Mouse (Mus musculus) liver, adult 2 months (tissue): ENCODE measurements around the gene Kcnh7.

Source experiments
- CTCF ChIP-seq: fragments of 200-500 bp; IDR thresholded peaks from 2 replicates; pipeline ENCODE4 v1.5.1; 2011; ENCODE audit warnings: low read depth, low read length, control low read depth
- POLR2A ChIP-seq: fragments of 200-500 bp; IDR thresholded peaks from 2 replicates; pipeline ENCODE4 v1.6.1; 2011; ENCODE audit warnings: low read length, control low read depth; ENCODE audit not compliant: insufficient read depth; ENCODE audit errors: extremely low read depth

GRCm38 (mm10) chr2:62706313-62706712 is 477.8 kb downstream of the Kcnh7 start:
- TF ChIP-seq CTCF (no peak), POLR2A (no peak)
